In the genomic region with DNA sequence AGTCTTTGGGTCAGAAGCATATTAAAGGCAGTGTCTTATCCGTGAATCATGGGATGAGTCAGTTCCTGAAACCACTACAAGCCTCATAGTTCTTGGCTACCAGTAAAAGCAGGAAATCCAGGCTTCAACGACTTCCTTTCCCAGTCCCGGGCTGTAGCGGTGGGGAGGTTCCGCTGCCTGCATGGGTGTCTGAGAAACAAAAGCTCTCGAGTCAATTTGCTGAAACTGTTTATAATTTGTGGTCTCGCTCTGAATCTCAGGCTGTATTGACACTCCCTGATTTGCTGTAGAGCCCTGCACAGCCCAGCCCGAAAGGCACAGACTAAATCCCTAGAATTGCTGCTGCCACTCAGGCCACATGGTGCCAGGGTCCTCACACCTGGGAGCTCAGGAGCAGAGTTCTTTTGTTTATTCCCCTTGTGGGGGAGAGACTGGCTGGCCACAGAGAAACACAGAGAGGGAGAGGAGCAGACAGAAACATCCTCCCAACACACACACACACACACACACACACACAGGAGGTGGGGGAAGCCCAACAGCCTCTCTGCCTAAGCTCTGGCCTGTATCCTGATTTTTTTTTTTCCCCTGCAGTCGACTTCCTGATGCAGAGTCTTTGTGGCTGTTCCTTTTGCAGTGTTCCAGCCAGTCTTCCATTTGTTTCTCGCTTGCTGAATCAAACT, we compare ENCODE assay signal across 7 mouse cellular contexts. TPM values are rescaled to one million over a fixed set of nuclear protein-coding genes. Genes with fewer than 3 reads are reported as not detected.
DNase-seq lines count a peak whose midpoint lies in the region; ATAC-seq and TF ChIP-seq lines count a peak whose summit lies in the region.

No protein-coding gene starts in this region.

- DNase-seq in ES-E14 (ENCODE audit: low read depth, low spot score): no peak
- DNase-seq in adrenal gland, postnatal 25 days: peak; percentile 40
- peak; percentile 52 for DNase-seq in gastrocnemius, postnatal 25 days
- DNase-seq in hindbrain, postnatal 0 days (ENCODE audit: low spot score): peak; percentile 68
- no peak for DNase-seq in liver, embryonic 13.5 days
- DNase-seq in ovary, postnatal 14 days (ENCODE audit: low spot score): peak; percentile 54

- no peak for TF ChIP-seq CTCF in hindbrain, postnatal 0 days (IDR thresholded peaks at IDR 0.05; ENCODE audit: low read depth)

- in situ Hi-C loops in ES-E14 (cut with MboI; ENCODE audit: low sequenced_read_pairs in 2 of 2, unreplicated experiment in 2 of 2): no loop called here

- H3K4me3 ChIP-seq in ES-E14 (ENCODE audit: insufficient read depth in 1 of 2, low read depth in 1 of 2, low read length in 2 of 2, poor library complexity in 1 of 2, severe bottlenecking in 1 of 2): no peak overlapping the region
- H3K4me3 ChIP-seq in hindbrain, postnatal 0 days (ENCODE audit: low read length): no peak overlapping the region
- no peak overlapping the region for H3K4me3 ChIP-seq in liver, embryonic 13.5 days (replicated peaks)

- WGBS in hindbrain, postnatal 0 days: 16% methylated on average over 10 of the region's 10 CpGs
- WGBS in liver, embryonic 13.5 days (ENCODE audit: insufficient replicate concordance): 4% methylated on average over 10 of the region's 10 CpGs

- no peak overlapping the region for H3K9ac ChIP-seq in ES-E14 (ENCODE audit: insufficient read depth, low read depth, low read length, poor library complexity, severe bottlenecking)
- H3K9ac ChIP-seq in hindbrain, postnatal 0 days (replicated peaks; ENCODE audit: low read length): no peak overlapping the region
- no peak overlapping the region for H3K9ac ChIP-seq in liver, embryonic 13.5 days

- peak; percentile 76 for ATAC-seq in hindbrain, postnatal 0 days
- ATAC-seq in liver, embryonic 13.5 days (ENCODE audit: low read depth): no peak
- no peak for ATAC-seq in erythroid progenitor cell, adult 5-6 weeks (replicated peaks; ENCODE audit: low FRiP score, poor library complexity, severe bottlenecking)

- H3K27me3 ChIP-seq in hindbrain, postnatal 0 days (ENCODE audit: insufficient read depth, low read length): no peaks in the 10 kb centered on the region
- peaks cover 29% of the 10 kb centered on the region for H3K27me3 ChIP-seq in liver, embryonic 13.5 days

- no peaks in the 10 kb centered on the region for H3K9me3 ChIP-seq in ES-E14 (ENCODE audit: control insufficient read depth, insufficient read depth, low read depth, low read length)
- no peaks in the 10 kb centered on the region for H3K9me3 ChIP-seq in hindbrain, postnatal 0 days (ENCODE audit: low read length)
- H3K9me3 ChIP-seq in liver, embryonic 13.5 days (replicated peaks): no peaks in the 10 kb centered on the region

- 0 out of 2 replicates have a peak overlapping the region, but pooled peaks have one; percentile 1 for H3K27ac ChIP-seq in ES-E14 (ENCODE audit: insufficient read depth, low read depth, low read length, poor library complexity, severe bottlenecking)
- H3K27ac ChIP-seq in hindbrain, postnatal 0 days: peak overlapping the region; percentile 72
- peak overlapping the region; percentile 34; the same call in 1 of the 2 replicates for H3K27ac ChIP-seq in liver, embryonic 13.5 days

- H3K36me3 ChIP-seq in ES-E14 (ENCODE audit: control insufficient read depth, insufficient read depth, low read length, poor library complexity, severe bottlenecking): no peaks in the 10 kb centered on the region
- H3K36me3 ChIP-seq in hindbrain, postnatal 0 days (ENCODE audit: insufficient read depth, low read length): no peaks in the 10 kb centered on the region
- H3K36me3 ChIP-seq in liver, embryonic 13.5 days: no peaks in the 10 kb centered on the region

- peak overlapping the region; percentile 26; the same call in 1 of the 2 replicates for H3K4me2 ChIP-seq in hindbrain, postnatal 0 days (ENCODE audit: low read depth, low read length)
- H3K4me2 ChIP-seq in liver, embryonic 13.5 days: no peak overlapping the region

- peaks cover 45 to 52% of the 10 kb centered on the region in 2 experiments for H3K4me1 ChIP-seq in ES-E14 (ENCODE audit: control insufficient read depth in 2 of 2, insufficient read depth in 2 of 2, low read length in 2 of 2, poor library complexity in 1 of 2)
- H3K4me1 ChIP-seq in hindbrain, postnatal 0 days (ENCODE audit: insufficient read depth, low read length): peaks cover 24% of the 10 kb centered on the region
- peaks cover 12% of the 10 kb centered on the region for H3K4me1 ChIP-seq in liver, embryonic 13.5 days (replicated peaks)

TF ChIP-seq in ES-E14, 5 proteins besides CTCF, POLR2A, EP300 and RAD21:
- TF ChIP-seq CHD2 (IDR thresholded peaks at IDR 0.05; ENCODE audit: low read depth, low read length): no peak
- no peak for TF ChIP-seq MAFK (IDR thresholded peaks at IDR 0.05; ENCODE audit: insufficient read depth, low read depth, low read length)
- TF ChIP-seq ZC3H11A (IDR thresholded peaks at IDR 0.05; ENCODE audit: borderline replicate concordance, low read depth, low read length): no peak
- TF ChIP-seq ZNF384 (IDR thresholded peaks at IDR 0.05; ENCODE audit: low read depth, low read length): no peak
- no peak for TF ChIP-seq HCFC1 (IDR thresholded peaks at IDR 0.05; ENCODE audit: borderline replicate concordance, insufficient read depth, low read length)

RNA-seq across cellular contexts. Expression of gene Tead1, which starts 18.2 kb away (rescaled TPM):
- 90.5 and 110 TPM in 2 replicates for total RNA-seq in ES-E14 (2012; rRNA removed)
- total RNA-seq in adrenal gland, postnatal 25 days (2021): 55.9 and 73.4 TPM in 2 replicates
- 100 to 1,000 TPM; 159 to 210 TPM for total RNA-seq in gastrocnemius, postnatal 25 days (2021)
- total RNA-seq in hindbrain, postnatal 0 days (2014; rRNA removed): 25.6 and 32.4 TPM in 2 replicates
- 10.2 and 14.3 TPM in 2 replicates for polyA plus RNA-seq in hindbrain, postnatal 0 days (2015; fragmentation: Nextera tagmentation; extraction: Ambion mirVana)
- 0.98 and 1.7 TPM in 2 replicates for polyA plus RNA-seq in liver, embryonic 13.5 days (2015; fragmentation: Nextera tagmentation; extraction: Ambion mirVana)
- not detected in 2 replicates for total RNA-seq in erythroid progenitor cell, adult 5-6 weeks (2015; ENCODE audit: low replicate concordance)
- total RNA-seq in erythroid progenitor cell, adult 5-6 weeks (2017; ENCODE audit: low replicate concordance): not detected in 2 replicates

Comparison
In these comparisons a context has a peak if more than half of its experiments do, and no peak if none do; other contexts are left out.
1. DNase-seq: peak in adrenal gland, postnatal 25 days (single experiment), gastrocnemius, postnatal 25 days (single experiment), hindbrain, postnatal 0 days (single experiment) and ovary, postnatal 14 days (single experiment); none in ES-E14 (single experiment) and liver, embryonic 13.5 days (single experiment).
2. H3K27ac ChIP-seq: peak in every context shown above with its lines; median percentile 72 in hindbrain, postnatal 0 days; 34 in liver, embryonic 13.5 days; 1 in ES-E14.
3. RNA of gene Tead1, which starts 18.2 kb away (total RNA-seq): 159 to 210 TPM in gastrocnemius, postnatal 25 days, 90.5 to 110 TPM in ES-E14, 55.9 to 73.4 TPM in adrenal gland, postnatal 25 days and 25.6 to 32.4 TPM in hindbrain, postnatal 0 days; not detected in erythroid progenitor cell, adult 5-6 weeks; every median in the first group is over 10 times any median in the second.